Mouse (Mus musculus) brain, adult 2 months (tissue): ENCODE measurements at regions not wholly inside any gene's neighbourhood (a gene's known extent, or its start where the extent isn't known, plus 50 kb on each side); places are given as distances from the start of the nearest gene placed in this dataset.
"Not testable (repeated sequence)": the region's sequence is repeated elsewhere in the genome, so short reads cannot be mapped to it uniquely, and the experiment has no call there.

ENCODE experiments used
- DNase-seq: peaks from one replicate; pipeline ENCODE4 v3.0.0; 2011; ENCODE audit warnings: low read depth, low spot score

DNA sequence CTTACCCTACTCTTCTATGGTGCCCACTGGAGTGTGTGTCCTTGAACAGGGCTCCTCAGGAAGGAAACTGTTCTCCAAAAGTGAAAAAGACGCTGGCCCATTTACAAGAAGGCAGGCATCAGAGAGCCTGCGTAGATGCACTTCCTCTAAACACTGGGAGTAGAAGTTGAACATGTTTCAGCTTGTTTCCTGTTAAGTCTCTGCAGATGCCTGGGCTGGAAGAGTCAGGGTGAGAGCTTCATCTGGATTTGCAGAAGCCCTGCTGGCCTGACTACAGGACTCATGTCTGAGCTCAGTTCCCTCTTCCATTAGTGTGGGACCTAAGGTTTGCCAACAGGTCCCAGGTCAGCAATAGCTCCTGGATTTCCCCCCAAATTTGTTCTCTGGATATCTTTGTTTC lies 54.7 kb upstream of the Nlrp1b start:
- peak; percentile 24 for DNase-seq

DNA sequence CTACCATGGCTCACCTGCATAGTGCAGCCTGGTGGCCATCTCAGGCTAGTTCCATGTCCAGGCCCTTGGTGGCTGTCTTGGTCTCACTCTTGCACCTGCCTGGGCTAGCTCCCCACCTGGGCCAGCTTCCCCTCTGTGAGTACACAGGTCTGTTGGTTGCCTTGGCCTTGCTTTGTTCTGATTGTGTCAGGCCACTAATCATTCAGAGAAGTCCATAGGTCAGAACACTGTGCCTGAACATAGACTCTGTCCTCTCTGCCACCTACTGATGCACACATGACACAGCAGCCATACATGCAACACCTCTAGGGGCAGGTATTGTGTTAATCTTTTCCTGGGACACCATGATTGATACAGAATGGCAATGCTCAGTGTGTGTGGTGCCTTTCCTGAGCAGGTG lies 57.7 kb upstream of the Nlrp1b start:
- DNase-seq: not testable (repeated sequence)

GRCm38 (mm10) chr11:71289490-71289889 lies 59.0 kb upstream of the Nlrp1b start:
- no peak for DNase-seq

- no peak for DNase-seq
Observed at GRCm38 (mm10) chr11:71299479-71299878, 68.9 kb upstream of the Nlrp1b start.

DNA sequence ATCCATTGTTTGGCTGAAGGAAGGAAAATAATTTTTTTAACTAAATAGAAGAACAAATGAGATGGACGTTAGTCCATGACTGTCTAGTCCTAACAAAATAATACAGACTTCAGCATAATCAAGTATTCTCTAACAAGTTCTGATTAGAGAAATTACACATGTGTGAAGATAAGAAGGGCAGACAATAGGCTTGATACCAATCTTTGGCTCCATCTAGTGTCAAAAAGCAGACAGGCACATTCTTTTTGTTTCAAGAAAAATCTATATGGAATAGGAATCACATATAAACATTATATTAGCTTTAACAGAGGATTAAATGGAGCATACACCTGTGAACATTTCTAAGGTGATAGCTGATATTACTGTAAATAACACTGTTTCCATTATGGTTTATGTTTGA lies 92.9 kb upstream of the Nlrp1b start:
- DNase-seq: peak; percentile 59

DNA sequence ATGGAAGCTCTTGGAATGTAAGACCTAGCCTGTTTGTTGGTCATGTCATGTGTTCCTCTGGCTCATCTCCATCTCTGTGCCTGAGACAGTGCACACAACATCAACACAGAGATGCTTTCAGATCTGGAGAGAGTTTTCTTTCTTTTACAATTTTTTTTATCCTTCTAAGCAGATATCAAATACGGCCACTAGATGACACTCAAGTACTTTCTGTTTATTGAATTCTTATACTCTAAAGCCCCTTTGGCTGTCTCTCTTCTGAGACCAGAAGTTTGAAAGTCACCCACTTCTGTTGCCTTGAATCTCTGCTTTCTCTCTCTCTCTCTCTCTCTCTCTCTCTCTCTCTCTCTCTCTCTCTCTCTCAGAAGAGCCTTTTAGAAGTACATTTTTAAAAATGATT lies 106.9 kb upstream of the Nlrp1b start:
- DNase-seq: peak; percentile 40

DNA sequence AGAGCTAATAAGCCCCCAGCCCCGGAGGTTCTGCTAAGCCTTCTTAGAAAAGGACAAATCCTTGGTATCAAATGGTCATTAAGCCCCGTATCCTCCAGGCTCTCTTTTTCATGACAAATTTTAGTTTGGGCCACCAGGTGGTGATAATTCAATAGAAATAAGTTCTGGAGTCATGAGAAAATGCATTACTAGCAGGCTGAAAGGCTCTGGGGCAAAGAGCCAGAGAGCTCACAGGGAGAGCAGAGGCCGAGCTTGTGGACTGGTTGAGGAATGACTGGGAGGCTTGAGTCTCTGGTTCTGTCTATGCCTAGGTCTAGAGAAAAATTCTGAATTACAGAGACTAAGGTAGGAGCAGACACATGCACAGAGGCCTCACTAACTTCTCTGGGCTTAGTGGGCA lies 115.5 kb upstream of the Nlrp1b start:
- DNase-seq: peak; percentile 88

DNA sequence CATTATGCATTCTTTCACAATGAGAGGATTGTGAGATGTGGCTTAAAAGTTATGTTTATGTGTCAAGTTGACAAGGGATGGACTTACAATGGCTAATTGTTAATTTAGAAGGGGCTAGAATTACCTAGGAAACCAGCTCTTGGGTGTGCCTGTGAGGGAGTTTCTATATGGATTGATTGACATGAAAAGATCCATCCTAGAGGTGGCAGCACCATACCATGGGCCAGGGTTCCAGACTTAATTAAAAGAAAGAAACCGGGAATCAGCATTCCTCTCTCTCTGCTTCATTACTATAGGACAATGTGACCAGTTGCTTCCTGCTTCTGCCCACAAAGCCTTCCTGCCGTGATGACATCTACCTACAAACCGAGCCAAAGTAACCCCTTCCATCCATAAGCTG lies 126.6 kb upstream of the Nlrp1b start:
- peak; percentile 25 for DNase-seq

DNA sequence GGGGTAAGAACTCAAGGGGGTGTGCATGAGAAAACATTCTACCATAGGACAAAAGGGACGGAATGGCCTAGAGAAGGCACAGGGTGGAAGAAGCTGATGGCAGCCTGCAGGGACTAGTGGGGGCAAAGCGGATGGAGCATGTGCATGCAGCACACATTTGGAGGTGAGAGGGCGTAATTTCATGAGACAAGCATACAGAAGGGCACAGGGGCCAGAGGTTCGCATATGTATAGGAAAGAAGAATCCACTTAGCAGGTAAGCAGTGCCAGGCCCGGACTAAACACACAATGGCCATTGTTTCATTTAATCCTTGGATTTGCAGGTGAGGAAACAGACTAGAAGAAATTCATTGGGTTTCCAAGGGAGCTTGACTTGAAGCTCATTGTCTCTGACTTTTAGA lies 130.3 kb upstream of the Nlrp1b start:
- no peak for DNase-seq

DNA sequence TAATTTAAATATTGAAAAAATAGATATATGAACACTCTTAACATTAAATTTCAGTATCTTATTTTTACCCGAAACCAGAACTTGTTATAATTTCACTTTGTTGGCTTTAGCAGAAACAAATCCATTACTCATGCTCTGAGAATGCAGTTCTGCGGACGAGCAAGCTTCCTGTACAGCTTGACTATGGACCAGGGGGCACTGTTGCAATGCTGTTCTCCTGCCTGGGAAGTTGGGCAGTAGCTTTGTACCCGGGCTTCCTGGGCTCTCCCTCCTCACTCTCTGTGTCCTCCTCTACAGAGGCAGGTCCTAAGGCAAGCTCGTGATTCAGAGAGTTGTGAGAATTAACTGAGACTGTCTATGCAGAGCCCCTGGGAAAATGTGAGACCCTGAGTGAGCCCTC lies 141.3 kb upstream of the Nlrp1b start:
- peak; percentile 51 for DNase-seq

- DNase-seq: peak; percentile 64
Observed at GRCm38 (mm10) chr11:71375132-71375531, 144.6 kb upstream of the Nlrp1b start.

DNA sequence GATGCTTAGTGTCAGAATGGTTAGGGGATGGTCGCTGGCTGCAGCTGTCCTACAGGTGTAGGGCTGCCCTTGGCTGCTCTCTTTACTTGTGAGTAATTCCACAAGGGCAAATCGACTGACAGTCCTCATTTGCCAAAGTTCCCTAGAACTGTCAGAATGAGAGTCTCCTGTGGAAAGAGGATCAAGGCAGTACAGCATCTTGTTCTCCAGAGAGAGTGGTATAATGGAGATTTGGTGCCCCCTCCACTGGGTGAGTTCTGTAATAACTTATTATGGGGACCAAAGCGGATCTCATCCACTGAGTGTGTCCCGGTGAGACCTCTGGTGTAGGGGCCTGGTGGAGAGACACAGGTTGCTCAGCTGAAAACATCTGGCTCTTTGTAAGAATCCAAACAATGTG lies 157.9 kb upstream of the Nlrp1b start:
- no peak for DNase-seq

DNA sequence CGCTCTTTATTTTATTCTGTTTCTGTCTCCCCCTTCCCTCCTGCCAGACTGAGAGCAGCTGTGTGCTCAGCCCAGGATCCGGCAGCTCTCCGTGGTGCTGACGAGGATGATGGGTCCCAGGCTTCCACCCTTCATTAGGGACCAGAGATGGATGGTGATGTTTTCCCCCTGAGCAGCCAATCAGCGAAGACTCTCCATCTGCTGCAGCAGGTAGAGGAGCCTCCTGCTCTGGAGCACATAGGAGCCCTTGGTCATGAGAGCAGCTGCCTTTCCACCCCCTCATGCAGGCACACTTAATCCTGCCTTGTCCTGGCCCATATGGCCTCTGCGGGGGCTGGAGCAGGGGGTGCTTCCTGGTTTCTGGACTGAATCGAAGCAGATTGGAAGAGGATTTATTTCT lies 159.1 kb upstream of the Nlrp1b start:
- peak; percentile 75 for DNase-seq

DNA sequence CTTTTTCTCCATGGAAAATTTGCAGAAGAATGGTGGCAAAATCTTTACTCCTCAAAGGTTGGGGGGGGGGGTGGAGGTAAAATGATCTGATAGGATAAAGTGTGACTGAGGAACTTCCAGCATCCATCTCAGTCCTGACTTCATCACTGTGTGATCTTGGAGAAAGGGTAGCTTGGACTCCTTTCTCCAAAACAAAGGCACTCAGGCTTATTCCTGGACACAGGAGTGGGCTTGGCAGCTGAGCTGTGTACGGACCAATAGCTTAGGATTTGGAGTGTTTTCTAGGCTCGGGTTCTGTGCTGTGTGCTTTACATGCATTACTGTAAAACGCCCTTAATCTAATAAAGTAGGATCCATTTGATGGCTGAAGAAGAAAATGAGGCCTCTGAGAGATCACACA lies 159.6 kb upstream of the Nlrp1b start:
- DNase-seq: no peak

DNA sequence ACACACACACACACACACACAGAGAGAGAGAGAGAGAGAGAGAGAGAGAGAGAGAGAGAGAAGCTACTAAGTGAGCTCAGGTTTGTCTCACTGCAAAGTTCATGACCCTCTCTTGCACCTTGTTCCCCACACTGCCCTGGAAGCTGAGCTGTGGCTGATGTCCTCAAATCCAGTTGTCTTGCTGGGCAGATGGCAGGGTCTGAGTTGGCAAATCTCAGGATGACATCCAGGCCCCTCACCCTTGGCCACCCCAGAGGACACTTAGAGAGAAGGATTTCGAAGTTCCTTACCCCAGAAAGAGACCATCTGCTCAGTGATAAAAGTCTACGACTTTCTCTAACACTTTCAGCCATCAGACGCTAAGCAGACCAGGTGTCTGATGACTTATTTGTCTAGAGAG lies 160.1 kb upstream of the Nlrp1b start:
- DNase-seq: no peak

DNA sequence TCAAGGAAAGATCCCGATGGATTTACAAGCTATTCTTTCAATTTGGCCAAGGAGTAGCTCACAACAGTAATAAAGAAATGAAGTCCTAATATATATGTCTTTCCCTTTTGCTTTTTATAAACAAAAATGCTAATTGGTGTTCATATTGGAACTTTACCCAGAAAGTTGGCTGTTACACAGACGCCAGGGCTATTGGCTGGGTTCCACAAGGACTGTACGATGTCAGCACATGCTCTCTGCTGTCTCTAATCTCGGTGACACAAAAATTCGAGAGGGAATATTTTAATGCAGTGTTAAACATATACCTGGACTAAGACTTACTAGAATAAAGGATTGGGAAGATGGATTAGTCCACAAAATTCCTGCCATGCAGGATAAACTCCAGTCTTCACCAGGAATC lies 162.9 kb upstream of the Nlrp1b start:
- no peak for DNase-seq

- no peak for DNase-seq
Observed at GRCm38 (mm10) chr11:71395023-71395422, 164.5 kb upstream of the Nlrp1b start.

GRCm38 (mm10) chr11:71395631-71396030 lies 165.1 kb upstream of the Nlrp1b start:
- DNase-seq: no peak

DNA sequence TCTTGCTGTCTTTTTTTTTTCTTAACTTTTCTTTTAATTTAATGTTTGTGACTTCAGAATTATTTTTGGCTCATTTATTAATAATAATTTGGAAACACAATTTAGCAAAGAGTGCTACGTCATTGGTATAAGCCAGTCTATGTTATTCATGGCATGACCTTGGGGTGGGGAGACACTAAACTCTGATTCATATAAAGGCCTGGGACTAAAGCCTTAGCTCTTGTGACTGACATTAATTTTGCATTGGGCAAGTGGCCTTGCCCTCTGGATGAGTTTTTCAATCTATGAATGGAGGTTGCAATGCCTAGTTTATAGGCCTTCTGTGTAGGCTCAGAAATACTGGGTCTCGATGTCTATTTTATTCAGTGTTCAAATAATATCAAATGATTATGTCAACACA lies 169.8 kb upstream of the Nlrp1b start:
- DNase-seq: no peak

- DNase-seq: peak; percentile 29
Observed at GRCm38 (mm10) chr11:71401411-71402276, 171.1 kb upstream of the Nlrp1b start.

DNA sequence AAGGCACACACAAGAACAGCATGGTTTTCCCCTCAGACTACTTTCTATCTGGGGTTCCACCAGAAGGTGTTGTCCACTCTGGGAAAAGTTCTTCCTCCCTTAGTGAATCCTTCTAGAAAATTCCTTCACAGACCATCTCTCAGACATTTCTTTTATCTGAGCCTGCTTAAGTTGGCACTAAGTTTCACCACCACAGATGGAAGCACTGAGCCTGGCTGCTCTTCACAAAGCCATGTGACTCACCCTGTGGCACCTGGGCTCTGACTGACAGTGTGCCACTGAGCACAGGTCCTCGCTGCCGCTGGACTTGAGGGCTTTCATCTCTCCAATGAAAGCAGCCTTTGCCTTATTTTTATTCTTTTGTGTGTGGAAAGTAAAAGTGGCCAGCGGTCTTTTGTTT lies 173.8 kb upstream of the Nlrp1b start:
- DNase-seq: peak; percentile 29

GRCm38 (mm10) chr11:71407043-71407442 lies 176.5 kb upstream of the Nlrp1b start:
- no peak for DNase-seq

- DNase-seq: no peak
Observed at GRCm38 (mm10) chr11:71409211-71409765, 178.8 kb upstream of the Nlrp1b start.
